ENCODE assay signal across 9 mouse cellular contexts in the genomic region with DNA sequence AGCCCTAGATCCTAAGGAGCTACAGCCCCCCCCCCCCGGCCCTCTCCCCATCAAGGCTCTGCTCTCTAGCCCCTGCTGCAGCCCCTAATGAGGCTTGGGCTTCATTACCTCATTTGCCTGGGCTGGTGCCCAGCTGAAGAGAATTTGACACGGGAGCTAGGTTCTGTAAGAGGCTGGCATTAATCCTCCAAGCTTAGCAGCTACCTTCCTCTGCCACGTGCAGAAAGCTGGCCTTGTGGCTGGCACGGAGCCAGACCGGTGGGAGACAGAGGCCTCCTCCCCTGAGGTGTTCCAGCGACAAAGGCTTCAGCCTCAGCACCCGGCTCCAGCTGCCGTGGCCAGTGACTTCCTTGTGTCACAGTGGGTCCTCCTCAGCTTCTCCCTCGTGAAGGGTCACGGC.
DNase-seq lines count a peak whose midpoint lies in the region; ATAC-seq and TF ChIP-seq lines count a peak whose summit lies in the region.
"Had no signal": no experiment of that assay in that cellular context is flagged by ENCODE, and none has a peak within 500 bp of the region (broad histone marks: within the 10 kb centered on the region; RNA-seq: fewer than 3 reads in every experiment).

No protein-coding gene starts in this region.

- H3K4me3 ChIP-seq in heart, embryonic 15.5 days: no peak overlapping the region
- H3K4me3 ChIP-seq in olfactory bulb, adult 2 months (ENCODE audit: insufficient read depth, low read depth, low read length): no peak overlapping the region
- H3K4me3 ChIP-seq: liver, embryonic 13.5 days had no signal

- H3K27me3 ChIP-seq in heart, embryonic 15.5 days: 0 out of 2 replicates have a peak, but pooled peaks cover 4% of the 10 kb centered on the region
- H3K27me3 ChIP-seq: liver, embryonic 13.5 days had no signal

- intact Hi-C loops in left cerebral cortex, postnatal 36 days (cut with DNase I): no loop called here

- H3K4me2 ChIP-seq in heart, embryonic 15.5 days: no peak overlapping the region
- H3K4me2 ChIP-seq: liver, embryonic 13.5 days had no signal

- TF ChIP-seq POLR2A in olfactory bulb, adult 2 months (IDR thresholded peaks at IDR 0.05; ENCODE audit: insufficient read depth, low read depth, low read length): no peak

- 32% methylated on average over 10 of the region's 10 CpGs for WGBS in heart, embryonic 15.5 days
- WGBS in olfactory bulb, adult 2 months: 21% methylated on average over 10 of the region's 10 CpGs

- H3K4me1 ChIP-seq in heart, embryonic 15.5 days (replicated peaks): peaks cover 8% of the 10 kb centered on the region
- H3K4me1 ChIP-seq in olfactory bulb, adult 2 months (ENCODE audit: control insufficient read depth, insufficient read depth, low read length): peaks cover 33% of the 10 kb centered on the region
- H3K4me1 ChIP-seq: liver, embryonic 13.5 days had no signal

- no peak for TF ChIP-seq CTCF in olfactory bulb, adult 2 months (IDR thresholded peaks at IDR 0.05; ENCODE audit: insufficient read depth, low read depth, low read length)

- 0 out of 2 replicates have a peak, but pooled peaks have one; percentile 7 for ATAC-seq in heart, embryonic 15.5 days (replicated peaks; ENCODE audit: insufficient number of reproducible peaks, insufficient read depth, low FRiP score, low read depth)

- no peak overlapping the region for H3K9ac ChIP-seq in heart, embryonic 15.5 days
- H3K9ac ChIP-seq: liver, embryonic 13.5 days had no signal

- no peak overlapping the region for H3K27ac ChIP-seq in heart, embryonic 15.5 days
- 0 out of 2 replicates have a peak overlapping the region, but pooled peaks have one; percentile 12 for H3K27ac ChIP-seq in olfactory bulb, adult 2 months (ENCODE audit: insufficient read depth, low read depth, low read length)
- H3K27ac ChIP-seq: liver, embryonic 13.5 days had no signal

- no peaks in the 10 kb centered on the region for H3K9me3 ChIP-seq in heart, embryonic 15.5 days (replicated peaks)
- H3K9me3 ChIP-seq: liver, embryonic 13.5 days had no signal

- H3K36me3 ChIP-seq in heart, embryonic 15.5 days: no peaks in the 10 kb centered on the region
- H3K36me3 ChIP-seq: liver, embryonic 13.5 days had no signal

- DNase-seq in heart, adult 8-10 months (ENCODE audit: low spot score): no peak
- peak; percentile 60 for DNase-seq in testis, postnatal 10 days (ENCODE audit: low spot score)
- no peak for DNase-seq in testis, postnatal 14 days (ENCODE audit: low spot score)
- DNase-seq in kidney, postnatal 14 days: peak; percentile 30
- no peak for DNase-seq in layer of hippocampus, adult 11-12 months (ENCODE audit: low spot score)
- no peak for DNase-seq in left cerebral cortex, postnatal 36 days (ENCODE audit: low spot score in 2 of 2)
- DNase-seq: liver, embryonic 13.5 days had no signal

Comparison
In these comparisons a context has a peak if more than half of its experiments do, and no peak if none do; other contexts are left out.
1. DNase-seq: peak in testis, postnatal 10 days (single experiment) and kidney, postnatal 14 days (single experiment); none in heart, adult 8-10 months (single experiment), testis, postnatal 14 days (single experiment), layer of hippocampus, adult 11-12 months (single experiment) and left cerebral cortex, postnatal 36 days (0 of 2).